Mouse (Mus musculus) midbrain, embryonic 16.5 days (tissue): ENCODE data around the gene Vmn1r22. TPM values are rescaled to one million over a fixed set of nuclear protein-coding genes. Genes with fewer than 3 reads are reported as not detected.
"Not testable (repeated sequence)": the region's sequence is repeated elsewhere in the genome, so short reads cannot be mapped to it uniquely, and the experiment has no call there.

Experiments used
- ATAC-seq: fragments of 200-750 bp; cut with Nextera tagmentation; 2 replicates; pipeline ENCODE4 v1.8.0; 2017; ENCODE audit warnings: moderate TSS enrichment
- H3K27ac ChIP-seq: fragments of 300-500 bp; sonication (generic); 2 replicates; pipeline ENCODE4 v1.5.1; 2014; ENCODE audit warnings: mild to moderate bottlenecking, low read length, mixed read lengths
- H3K27me3 ChIP-seq: fragments of 300-500 bp; sonication (generic); 2 replicates; pipeline ENCODE4 v1.6.1; 2014; ENCODE audit warnings: low read depth, low read length, mixed read lengths; ENCODE audit not compliant: control insufficient read depth, insufficient read depth
- H3K36me3 ChIP-seq: fragments of 300-500 bp; sonication (generic); 2 replicates; pipeline ENCODE4 v1.6.1; 2014; ENCODE audit warnings: mild to moderate bottlenecking, low read length, moderate library complexity, mixed read lengths; ENCODE audit not compliant: control insufficient read depth, insufficient read depth
- H3K4me1 ChIP-seq: fragments of 300-500 bp; sonication (generic); 2 replicates; pipeline ENCODE4 v1.6.1; 2014; ENCODE audit warnings: mild to moderate bottlenecking, low read length, mixed read lengths; ENCODE audit not compliant: control insufficient read depth, insufficient read depth
- H3K4me2 ChIP-seq: fragments of 300-500 bp; sonication (generic); 2 replicates; pipeline ENCODE4 v1.6.1; 2014; ENCODE audit warnings: mild to moderate bottlenecking, low read length, mixed read lengths
- H3K4me3 ChIP-seq: fragments of 300-500 bp; sonication (generic); 2 replicates; pipeline ENCODE4 v1.5.1; 2014; ENCODE audit warnings: low read depth, mild to moderate bottlenecking, low read length, moderate library complexity, mixed read lengths
- H3K9ac ChIP-seq: fragments of 300-500 bp; sonication (generic); 2 replicates; pipeline ENCODE4 v1.6.1; 2014; ENCODE audit warnings: low read depth, low read length, mixed read lengths
- H3K9me3 ChIP-seq: fragments of 300-500 bp; sonication (generic); replicated peaks from 2 replicates; pipeline ENCODE4 v1.6.1; 2014; ENCODE audit warnings: mild to moderate bottlenecking, low read length, mixed read lengths; ENCODE audit not compliant: control insufficient read depth, poor library complexity, severe bottlenecking
- WGBS: fragments of 180-500 bp; shearing (Covaris S2); extraction: QIAGEN DNeasy Blood & Tissue Kit; methylation state at CpG from one replicate; pipeline ENCODE4 v1.1.7; 2014; 5-methylcytosine and 5-hydroxymethylcytosine counted together
- polyA plus RNA-seq: library from polyadenylated mRNA; unstranded; fragments of >200 nt; fragmentation: Nextera tagmentation; extraction: Ambion mirVana; gene quantifications from 2 replicates; pipeline ENCODE4 v1.2.1, GENCODE M21; 2015

Vmn1r22 gene
- polyA plus RNA-seq: not detected in 2 replicates

- no peaks in the 10 kb centered on the region for H3K9me3 ChIP-seq
- H3K9ac ChIP-seq: no peak within 1 kb of the TSS
- no peak within 1 kb of the TSS for H3K27ac ChIP-seq
- no peaks in the 10 kb centered on the region for H3K36me3 ChIP-seq
- no peaks in the 10 kb centered on the region for H3K4me1 ChIP-seq
- H3K4me3 ChIP-seq: no peak within 1 kb of the TSS
- H3K27me3 ChIP-seq: no peaks in the 10 kb centered on the region
- H3K4me2 ChIP-seq: no peak within 1 kb of the TSS
- WGBS: 79% methylated on average over 1 of the region's 1 CpGs
- no peak for ATAC-seq
These were observed at the start of gene Vmn1r22 for GRCm38 (mm10) chr6:57907928-57908327. TSS of gene Vmn1r22 (minus strand) at chr6:57908028.

- H3K4me1 ChIP-seq: no peaks in the 10 kb centered on the region
These were observed 18.9 kb upstream of the Vmn1r22 start, which contains the start of gene Vmn1r23 for GRCm38 (mm10) chr6:57926738-57927137. TSS of gene Vmn1r23 (minus strand) at chr6:57926838.

GRCm38 (mm10) chr6:57859043-57860042 is 48.5 kb downstream of the Vmn1r22 start:
- Histone ChIP-seq H3K9ac (peak overlapping the region; percentile 43; the same call in 1 of the 2 replicates), H3K27me3 (no peaks in the 10 kb centered on the region), H3K4me2 (peak overlapping the region; percentile 50), H3K4me3 (no peak overlapping the region), H3K27ac (no peak overlapping the region), H3K4me1 (no peaks in the 10 kb centered on the region), H3K36me3 (no peaks in the 10 kb centered on the region), H3K9me3 (no peaks in the 10 kb centered on the region)
- 49% methylated on average over 6 of the region's 6 CpGs for WGBS
- peak; percentile 91 for ATAC-seq

More at GRCm38 (mm10) chr6:57926738-57927137, 18.9 kb upstream of the Vmn1r22 start, which contains the start of gene Vmn1r23:
- no peak within 1 kb of the TSS for H3K9ac ChIP-seq
- no peak within 1 kb of the TSS for H3K27ac ChIP-seq
- no peak for ATAC-seq
- no peak within 1 kb of the TSS for H3K4me3 ChIP-seq
- no peak within 1 kb of the TSS for H3K4me2 ChIP-seq
- no peaks in the 10 kb centered on the region for H3K27me3 ChIP-seq
- no peaks in the 10 kb centered on the region for H3K9me3 ChIP-seq
- H3K36me3 ChIP-seq: no peaks in the 10 kb centered on the region
- WGBS: 96% methylated on average over 1 of the region's 1 CpGs

- not testable (repeated sequence) for H3K9me3 ChIP-seq, H3K4me3 ChIP-seq, H3K9ac ChIP-seq, H3K4me1 ChIP-seq, H3K27ac ChIP-seq, ATAC-seq, H3K27me3 ChIP-seq, H3K36me3 ChIP-seq, H3K4me2 ChIP-seq
- 90% methylated on average over 5 of the region's 5 CpGs for WGBS
These were observed 56.7 kb downstream of the Vmn1r22 start for GRCm38 (mm10) chr6:57851177-57851576.

GRCm38 (mm10) chr6:57850286-57850685 is 57.5 kb downstream of the Vmn1r22 start, which contains the start of gene Vmn1r21:
TSS of gene Vmn1r21 (minus strand) at chr6:57850343.
- Histone ChIP-seq H3K27ac (no peak within 1 kb of the TSS), H3K4me2 (no peak within 1 kb of the TSS), H3K4me3 (no peak within 1 kb of the TSS), H3K9me3 (no peaks in the 10 kb centered on the region), H3K36me3 (no peaks in the 10 kb centered on the region), H3K27me3 (no peaks in the 10 kb centered on the region), H3K4me1 (no peaks in the 10 kb centered on the region), H3K9ac (no peak within 1 kb of the TSS)
- no peak for ATAC-seq
- WGBS: 63% methylated on average over 1 of the region's 1 CpGs

Other genes with a start within 250 kb of the Vmn1r22 start
- 13.9 and 15.5 TPM in 2 replicates for gene Pyurf, start 215.9 kb downstream of the Vmn1r22 start, polyA plus RNA-seq
- 104 and 105 TPM in 2 replicates for gene Lancl2, start 205.5 kb downstream of the Vmn1r22 start, polyA plus RNA-seq
- 254 and 266 TPM in 2 replicates for gene Vopp1, start 82.9 kb downstream of the Vmn1r22 start, polyA plus RNA-seq
- gene Vmn1r21, start 57.7 kb downstream of the Vmn1r22 start, polyA plus RNA-seq: 0.10 TPM in 1 of 2 replicates, not detected in the other
- not detected in 2 replicates for gene Vmn1r23, start 18.8 kb upstream of the Vmn1r22 start, polyA plus RNA-seq
- gene Vmn1r24, start 53.5 kb upstream of the Vmn1r22 start, polyA plus RNA-seq: not detected in 2 replicates
- gene Vmn1r25, start 72.8 kb upstream of the Vmn1r22 start, polyA plus RNA-seq: not detected in 2 replicates
- not detected in 2 replicates for gene Vmn1r26, start 107.1 kb upstream of the Vmn1r22 start, polyA plus RNA-seq